In the genomic region with DNA sequence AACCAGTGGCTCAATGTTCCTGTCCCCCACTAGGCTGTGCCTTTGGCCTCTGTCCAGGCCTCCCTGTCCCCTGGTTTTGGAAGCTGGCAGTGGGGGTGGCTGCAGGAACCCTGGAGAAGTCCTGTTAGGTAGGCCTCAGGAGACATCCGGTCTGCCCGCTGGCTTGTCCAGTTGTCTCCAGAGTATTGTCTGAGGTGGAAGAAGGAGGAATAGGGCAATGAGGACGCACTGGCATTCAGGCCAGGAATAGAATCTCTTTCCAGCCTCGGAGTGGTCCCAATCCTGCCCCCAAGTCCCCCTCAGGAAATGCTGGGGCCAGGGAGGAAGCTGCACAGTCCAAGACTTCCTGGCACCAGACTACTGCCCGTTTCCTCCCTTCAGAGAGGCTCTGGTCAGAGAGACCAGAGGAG, we compare ENCODE assay signal across 9 mouse cellular contexts. TPM values are rescaled to one million over a fixed set of nuclear protein-coding genes. Genes with fewer than 3 reads are reported as not detected.
DNase-seq lines count a peak whose midpoint lies in the region; ATAC-seq and TF ChIP-seq lines count a peak whose summit lies in the region.
"Had no signal": no experiment of that assay in that cellular context is flagged by ENCODE, and none has a peak within 500 bp of the region (broad histone marks: within the 10 kb centered on the region; RNA-seq: fewer than 3 reads in every experiment).

No protein-coding gene starts in this region.

- H3K27me3 ChIP-seq in embryonic facial prominence, embryonic 10.5 days (replicated peaks; ENCODE audit: low read depth, poor library complexity, severe bottlenecking) = peaks cover 54% of the 10 kb centered on the region
- 0 out of 2 replicates have a peak, but pooled peaks cover 2% of the 10 kb centered on the region for H3K27me3 ChIP-seq in heart, embryonic 11.5 days (ENCODE audit: control insufficient read depth, insufficient read depth, low read length)
- H3K27me3 ChIP-seq in kidney, postnatal 0 days (ENCODE audit: insufficient read depth, low read length) = no peaks in the 10 kb centered on the region
- H3K27me3 ChIP-seq in lung, embryonic 14.5 days (ENCODE audit: insufficient read depth, low read length) = no peaks in the 10 kb centered on the region

- 0 out of 2 replicates have a peak overlapping the region, but pooled peaks have one; percentile 49 for H3K9ac ChIP-seq in heart, embryonic 11.5 days (ENCODE audit: low read depth, low read length)
- H3K9ac ChIP-seq in kidney, postnatal 0 days (ENCODE audit: low read depth, low read length) = no peak overlapping the region
- no peak overlapping the region for H3K9ac ChIP-seq in lung, embryonic 14.5 days

- H3K4me1 ChIP-seq in embryonic facial prominence, embryonic 10.5 days = peaks cover 39% of the 10 kb centered on the region
- peaks cover 28% of the 10 kb centered on the region for H3K4me1 ChIP-seq in heart, embryonic 11.5 days (ENCODE audit: control insufficient read depth, insufficient read depth, low read length)
- H3K4me1 ChIP-seq in kidney, postnatal 0 days (replicated peaks; ENCODE audit: insufficient read depth, low read length) = peaks cover 44% of the 10 kb centered on the region
- peaks cover 23% of the 10 kb centered on the region for H3K4me1 ChIP-seq in lung, embryonic 14.5 days (ENCODE audit: insufficient read depth)

- H3K4me3 ChIP-seq in embryonic facial prominence, embryonic 10.5 days = no peak overlapping the region
- H3K4me3 ChIP-seq in heart, embryonic 11.5 days (ENCODE audit: low read depth, low read length) = no peak overlapping the region
- no peak overlapping the region for H3K4me3 ChIP-seq in kidney, postnatal 0 days (replicated peaks; ENCODE audit: low read depth, low read length)
- H3K4me3 ChIP-seq in lung, embryonic 14.5 days (ENCODE audit: low read depth, low read length) = no peak overlapping the region
- H3K4me3 ChIP-seq: erythroblast, embryonic 14.5 days had no signal

- peak overlapping the region; percentile 68 for H3K27ac ChIP-seq in embryonic facial prominence, embryonic 10.5 days (replicated peaks)
- peak overlapping the region; percentile 83 for H3K27ac ChIP-seq in heart, embryonic 11.5 days (ENCODE audit: low read depth, low read length)
- H3K27ac ChIP-seq in kidney, postnatal 0 days = peak overlapping the region; percentile 97
- peak overlapping the region; percentile 93 for H3K27ac ChIP-seq in lung, embryonic 14.5 days (ENCODE audit: low read depth)

- DNase-seq in embryonic facial prominence, embryonic 10.5 days (ENCODE audit: low spot score) = no peak
- DNase-seq in kidney, postnatal 0 days (ENCODE audit: low spot score) = peak; percentile 69
- DNase-seq in lung, embryonic 14.5 days = peak; percentile 70
- DNase-seq in spleen, postnatal 4 days (ENCODE audit: low spot score in 2 of 2) = no peak
- no peak for DNase-seq in thymus, postnatal 36 days
- DNase-seq in layer of hippocampus, adult 9-11 months = no peak
- DNase-seq: retina, postnatal 1 day had no signal

- whole genome bisulfite sequencing in embryonic facial prominence, embryonic 10.5 days = 64% methylated on average over 5 of the region's 5 CpGs
- WGBS in heart, embryonic 11.5 days (ENCODE audit: insufficient replicate concordance) = 41% methylated on average over 5 of the region's 5 CpGs
- 43% methylated on average over 5 of the region's 5 CpGs for WGBS in kidney, postnatal 0 days
- 44% methylated on average over 5 of the region's 5 CpGs for WGBS in lung, embryonic 14.5 days

- no peak for TF ChIP-seq CTCF in kidney, postnatal 0 days (IDR thresholded peaks at IDR 0.05; ENCODE audit: low read depth)
- TF ChIP-seq CTCF in lung, embryonic 14.5 days (IDR thresholded peaks at IDR 0.05; ENCODE audit: low read depth) = no peak

- no peaks in the 10 kb centered on the region for H3K9me3 ChIP-seq in embryonic facial prominence, embryonic 10.5 days
- no peaks in the 10 kb centered on the region for H3K9me3 ChIP-seq in heart, embryonic 11.5 days (replicated peaks; ENCODE audit: control insufficient read depth, low read length)
- no peaks in the 10 kb centered on the region for H3K9me3 ChIP-seq in kidney, postnatal 0 days (replicated peaks; ENCODE audit: low read length)
- H3K9me3 ChIP-seq in lung, embryonic 14.5 days (ENCODE audit: low read depth, low read length) = no peaks in the 10 kb centered on the region

- ATAC-seq in heart, embryonic 11.5 days (replicated peaks; ENCODE audit: insufficient number of reproducible peaks, low FRiP score, low TSS enrichment) = no peak
- no peak for ATAC-seq in kidney, postnatal 0 days (replicated peaks; ENCODE audit: low FRiP score, low read depth)
- ATAC-seq in lung, embryonic 14.5 days (ENCODE audit: insufficient read depth) = peak; percentile 46; the same call in 1 of the 2 replicates

- H3K4me2 ChIP-seq in heart, embryonic 11.5 days = peak overlapping the region; percentile 36
- peak overlapping the region; percentile 30; the same call in 1 of the 2 replicates for H3K4me2 ChIP-seq in kidney, postnatal 0 days (ENCODE audit: low read length)
- H3K4me2 ChIP-seq in lung, embryonic 14.5 days = peak overlapping the region; percentile 37; the same call in 1 of the 2 replicates

- no peaks in the 10 kb centered on the region for H3K36me3 ChIP-seq in embryonic facial prominence, embryonic 10.5 days (replicated peaks)
- H3K36me3 ChIP-seq in heart, embryonic 11.5 days (ENCODE audit: control insufficient read depth, insufficient read depth, low read length) = no peaks in the 10 kb centered on the region
- H3K36me3 ChIP-seq in kidney, postnatal 0 days (ENCODE audit: insufficient read depth, low read length) = no peaks in the 10 kb centered on the region
- no peaks in the 10 kb centered on the region for H3K36me3 ChIP-seq in lung, embryonic 14.5 days (ENCODE audit: insufficient read depth)

RNA-seq across cellular contexts. Expression of a gene that starts 4.4 kb away (rescaled TPM):
- 17.8 and 18.9 TPM in 2 replicates for polyA plus RNA-seq in embryonic facial prominence, embryonic 10.5 days (2016; fragmentation: Nextera tagmentation; extraction: Ambion mirVana)
- 45.1 and 51.1 TPM in 2 replicates for polyA plus RNA-seq in heart, embryonic 11.5 days (2014; fragmentation: Nextera tagmentation; extraction: Ambion mirVana)
- 86.9 and 108 TPM in 2 replicates for polyA plus RNA-seq in kidney, postnatal 0 days (2015; fragmentation: Nextera tagmentation; extraction: Ambion mirVana)
- 25.3 and 32.7 TPM in 2 replicates for polyA plus RNA-seq in lung, embryonic 14.5 days (2014; fragmentation: Nextera tagmentation; extraction: Ambion mirVana)

RNA-seq across cellular contexts. Expression of a gene that starts 6.2 kb away (rescaled TPM):
- 5.5 and 5.9 TPM in 2 replicates for polyA plus RNA-seq in embryonic facial prominence, embryonic 10.5 days (2016; fragmentation: Nextera tagmentation; extraction: Ambion mirVana)
- polyA plus RNA-seq in heart, embryonic 11.5 days (2014; fragmentation: Nextera tagmentation; extraction: Ambion mirVana) = 8.3 and 8.5 TPM in 2 replicates
- 27.5 and 29.2 TPM in 2 replicates for polyA plus RNA-seq in kidney, postnatal 0 days (2015; fragmentation: Nextera tagmentation; extraction: Ambion mirVana)
- polyA plus RNA-seq in lung, embryonic 14.5 days (2014; fragmentation: Nextera tagmentation; extraction: Ambion mirVana) = 14.3 and 17.5 TPM in 2 replicates
- polyA plus RNA-seq: erythroblast, embryonic 14.5 days had no signal

RNA-seq across cellular contexts. Expression of a gene that starts 42.8 kb away (rescaled TPM):
- polyA plus RNA-seq in embryonic facial prominence, embryonic 10.5 days (2016; fragmentation: Nextera tagmentation; extraction: Ambion mirVana) = 0.06 TPM in 1 of 2 replicates, not detected in the other
- polyA plus RNA-seq in heart, embryonic 11.5 days (2014; fragmentation: Nextera tagmentation; extraction: Ambion mirVana) = 0.20 TPM in 1 of 2 replicates, not detected in the other
- 1.5 and 2.2 TPM in 2 replicates for polyA plus RNA-seq in kidney, postnatal 0 days (2015; fragmentation: Nextera tagmentation; extraction: Ambion mirVana)
- polyA plus RNA-seq in lung, embryonic 14.5 days (2014; fragmentation: Nextera tagmentation; extraction: Ambion mirVana) = 0.20 TPM in 1 of 2 replicates, not detected in the other
- polyA plus RNA-seq: erythroblast, embryonic 14.5 days had no signal

Comparison
In these comparisons a context has a peak if more than half of its experiments do, and no peak if none do; other contexts are left out.
1. DNase-seq: peak in kidney, postnatal 0 days (single experiment) and lung, embryonic 14.5 days (single experiment); none in embryonic facial prominence, embryonic 10.5 days (single experiment), spleen, postnatal 4 days (0 of 2), thymus, postnatal 36 days (0 of 2) and layer of hippocampus, adult 9-11 months (single experiment).
2. Peak in every context shown above with its lines, with median percentiles within 50 percentile points of each other: H3K27ac ChIP-seq and H3K4me2 ChIP-seq.